Mouse (Mus musculus): ENCODE data around the gene Gan. TPM values are rescaled to one million over a fixed set of nuclear protein-coding genes. Genes with fewer than 3 reads are reported as not detected.
A peak's percentile ranks its signal among the peaks of the same experiment; 100 is the strongest.

The Gan gene
- polyA plus RNA-seq, 2 experiments, result 0.62 to 1.6 TPM

- H3K9ac ChIP-seq (replicated peaks), result no peak overlapping the region
- no peaks in the 10 kb centered on the region for H3K9me3 ChIP-seq (ENCODE audit: control insufficient read depth, low read length)
- no peak overlapping the region for H3K27ac ChIP-seq
- ATAC-seq (ENCODE audit: insufficient read depth), result no peak
- no peaks in the 10 kb centered on the region for H3K27me3 ChIP-seq (ENCODE audit: control insufficient read depth, insufficient read depth, low read length)
- H3K4me3 ChIP-seq (ENCODE audit: insufficient read depth in 1 of 2, low read depth in 2 of 2, low read length in 2 of 2), result no peak overlapping the region
- H3K4me2 ChIP-seq (ENCODE audit: low read depth), result no peak overlapping the region
- H3K4me1 ChIP-seq (replicated peaks; ENCODE audit: control insufficient read depth in 2 of 2, insufficient read depth in 2 of 2, low read length in 1 of 2), result no peaks in the 10 kb centered on the region
- no peaks in the 10 kb centered on the region for H3K36me3 ChIP-seq (replicated peaks; ENCODE audit: control insufficient read depth, insufficient read depth, low read depth)
- WGBS (ENCODE audit: insufficient replicate concordance), result 85% methylated on average over 11 of the region's 11 CpGs
- DNase-seq (ENCODE audit: low read depth in 3 of 3, low spot score in 3 of 3), result no peak
- TF ChIP-seq EP300 (IDR thresholded peaks at IDR 0.05; ENCODE audit: low read depth) (no peak), CTCF (IDR thresholded peaks at IDR 0.05; ENCODE audit: low read depth) (no peak)
These were observed 54.2 kb downstream of the Gan start for GRCm38 (mm10) chr8:117212100-117212499.

- ATAC-seq (ENCODE audit: insufficient read depth) (no peak), DNase-seq (ENCODE audit: low read depth in 3 of 3, low spot score in 3 of 3) (no peak)
- TF ChIP-seq CTCF (IDR thresholded peaks at IDR 0.05; ENCODE audit: low read depth), result no peak
- TF ChIP-seq EP300 (IDR thresholded peaks at IDR 0.05; ENCODE audit: low read depth), result no peak
- Histone ChIP-seq H3K9me3 (ENCODE audit: control insufficient read depth, low read length) (no peaks in the 10 kb centered on the region), H3K27ac (no peak overlapping the region), H3K27me3 (ENCODE audit: control insufficient read depth, insufficient read depth, low read length) (no peaks in the 10 kb centered on the region), H3K4me2 (ENCODE audit: low read depth) (no peak overlapping the region), H3K36me3 (replicated peaks; ENCODE audit: control insufficient read depth, insufficient read depth, low read depth) (no peaks in the 10 kb centered on the region), H3K9ac (replicated peaks) (no peak overlapping the region), H3K4me1 (replicated peaks; ENCODE audit: control insufficient read depth in 2 of 2, insufficient read depth in 2 of 2, low read length in 1 of 2) (no peaks in the 10 kb centered on the region), H3K4me3 (ENCODE audit: insufficient read depth in 1 of 2, low read depth in 2 of 2, low read length in 2 of 2) (no peak overlapping the region)
- 74% methylated on average over 2 of the region's 2 CpGs for WGBS (ENCODE audit: insufficient replicate concordance)
These were observed 59.8 kb downstream of the Gan start for GRCm38 (mm10) chr8:117217724-117218123.

GRCm38 (mm10) chr8:117222396-117222795, 64.5 kb downstream of the Gan start:
- ATAC-seq (ENCODE audit: insufficient read depth) (no peak), DNase-seq (ENCODE audit: low read depth in 3 of 3, low spot score in 3 of 3) (no peak)
- 76% methylated on average over 6 of the region's 6 CpGs for WGBS (ENCODE audit: insufficient replicate concordance)
- H3K27me3 ChIP-seq (ENCODE audit: control insufficient read depth, insufficient read depth, low read length), result no peaks in the 10 kb centered on the region
- no peak overlapping the region for H3K9ac ChIP-seq (replicated peaks)
- H3K27ac ChIP-seq, result no peak overlapping the region
- H3K36me3 ChIP-seq (replicated peaks; ENCODE audit: control insufficient read depth, insufficient read depth, low read depth), result no peaks in the 10 kb centered on the region
- TF ChIP-seq CTCF (IDR thresholded peaks at IDR 0.05; ENCODE audit: low read depth) (no peak), EP300 (IDR thresholded peaks at IDR 0.05; ENCODE audit: low read depth) (no peak)
- no peak overlapping the region for H3K4me2 ChIP-seq (ENCODE audit: low read depth)
- no peak overlapping the region for H3K4me3 ChIP-seq (ENCODE audit: insufficient read depth in 1 of 2, low read depth in 2 of 2, low read length in 2 of 2)
- H3K4me1 ChIP-seq (replicated peaks; ENCODE audit: control insufficient read depth in 2 of 2, insufficient read depth in 2 of 2, low read length in 1 of 2), result peaks cover 0 to 2% of the 10 kb centered on the region in 2 experiments; a peak in 2 of 4 replicates
- no peaks in the 10 kb centered on the region for H3K9me3 ChIP-seq (ENCODE audit: control insufficient read depth, low read length)

- Histone ChIP-seq H3K4me1 (replicated peaks; ENCODE audit: control insufficient read depth in 2 of 2, insufficient read depth in 2 of 2, low read length in 1 of 2) (peaks cover 0 to 2% of the 10 kb centered on the region in 2 experiments; a peak in 2 of 4 replicates), H3K36me3 (replicated peaks; ENCODE audit: control insufficient read depth, insufficient read depth, low read depth) (no peaks in the 10 kb centered on the region), H3K9ac (replicated peaks) (peak overlapping the region; percentile 60), H3K4me3 (ENCODE audit: insufficient read depth in 1 of 2, low read depth in 2 of 2, low read length in 2 of 2) (peak overlapping the region; percentile 47 to 58), H3K9me3 (ENCODE audit: control insufficient read depth, low read length) (no peaks in the 10 kb centered on the region), H3K4me2 (ENCODE audit: low read depth) (peak overlapping the region; percentile 68), H3K27ac (no peak overlapping the region; the same call in 1 of the 2 replicates), H3K27me3 (ENCODE audit: control insufficient read depth, insufficient read depth, low read length) (no peaks in the 10 kb centered on the region)
- DNase-seq (ENCODE audit: low read depth in 3 of 3, low spot score in 3 of 3) (peak; percentile 69 to 80 (median 70)), ATAC-seq (ENCODE audit: insufficient read depth) (peak; percentile 87)
- TF ChIP-seq EP300 (IDR thresholded peaks at IDR 0.05; ENCODE audit: low read depth) (no peak; the same call in 1 of the 2 replicates), CTCF (IDR thresholded peaks at IDR 0.05; ENCODE audit: low read depth) (peak; percentile 98)
- WGBS (ENCODE audit: insufficient replicate concordance), result 5% methylated on average over 9 of the region's 9 CpGs
These were observed 66.7 kb downstream of the Gan start for GRCm38 (mm10) chr8:117224630-117225029.

- H3K9ac ChIP-seq (replicated peaks), result no peak overlapping the region
- no peak for TF ChIP-seq EP300 (IDR thresholded peaks at IDR 0.05; ENCODE audit: low read depth)
- no peak for TF ChIP-seq CTCF (IDR thresholded peaks at IDR 0.05; ENCODE audit: low read depth)
- no peaks in the 10 kb centered on the region for H3K36me3 ChIP-seq (replicated peaks; ENCODE audit: control insufficient read depth, insufficient read depth, low read depth)
- H3K9me3 ChIP-seq (ENCODE audit: control insufficient read depth, low read length), result no peaks in the 10 kb centered on the region
- no peak for DNase-seq (ENCODE audit: low read depth in 3 of 3, low spot score in 3 of 3)
- no peak for ATAC-seq (ENCODE audit: insufficient read depth)
- 68% methylated on average over 12 of the region's 12 CpGs for WGBS (ENCODE audit: insufficient replicate concordance)
- H3K4me2 ChIP-seq (ENCODE audit: low read depth), result no peak overlapping the region
- H3K4me1 ChIP-seq (replicated peaks; ENCODE audit: control insufficient read depth in 2 of 2, insufficient read depth in 2 of 2, low read length in 1 of 2), result peaks cover 0 to 2% of the 10 kb centered on the region in 2 experiments; a peak in 2 of 4 replicates
- H3K27ac ChIP-seq, result no peak overlapping the region
- H3K27me3 ChIP-seq (ENCODE audit: control insufficient read depth, insufficient read depth, low read length), result no peaks in the 10 kb centered on the region
- H3K4me3 ChIP-seq (ENCODE audit: insufficient read depth in 1 of 2, low read depth in 2 of 2, low read length in 2 of 2), result no peak overlapping the region
These were observed 68.4 kb downstream of the Gan start for GRCm38 (mm10) chr8:117226306-117226705.
